Comparison of ENCODE assay signal across 9 mouse cellular contexts in the genomic region with DNA sequence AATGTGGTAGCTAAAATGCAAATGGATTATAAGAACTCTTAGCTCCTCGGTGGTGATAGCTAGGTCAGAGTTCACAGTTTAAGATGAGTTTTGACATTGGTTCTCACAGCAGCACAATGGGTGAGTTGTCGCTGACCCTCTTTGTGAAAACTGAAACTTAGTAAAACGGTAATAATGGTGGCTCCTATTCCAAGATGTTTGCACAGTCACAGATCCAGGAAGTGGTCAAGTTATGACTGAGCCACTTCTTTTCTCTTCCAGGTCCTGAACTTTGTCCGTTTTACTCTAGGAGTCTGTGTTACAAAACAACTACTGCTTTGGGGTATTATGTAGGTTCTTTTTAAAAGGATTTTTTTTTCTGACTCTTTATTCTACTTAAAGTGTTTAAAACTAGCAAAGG. TPM values are rescaled to one million over a fixed set of nuclear protein-coding genes. Genes with fewer than 3 reads are reported as not detected.
A peak's percentile ranks its signal among the peaks of the same experiment; 100 is the strongest.
DNase-seq lines count a peak whose midpoint lies in the region; ATAC-seq and TF ChIP-seq lines count a peak whose summit lies in the region.
"Had no signal": no experiment of that assay in that cellular context is flagged by ENCODE, and none has a peak within 500 bp of the region (broad histone marks: within the 10 kb centered on the region; RNA-seq: fewer than 3 reads in every experiment).

No protein-coding gene starts in this region.

- H3K9me3 ChIP-seq in midbrain, embryonic 10.5 days (replicated peaks), result no peaks in the 10 kb centered on the region
- H3K9me3 ChIP-seq in midbrain, embryonic 13.5 days, result no peaks in the 10 kb centered on the region
- no peaks in the 10 kb centered on the region for H3K9me3 ChIP-seq in limb, embryonic 14.5 days (ENCODE audit: control insufficient read depth, low read length)
- H3K9me3 ChIP-seq in stomach, embryonic 15.5 days, result no peaks in the 10 kb centered on the region

- peak overlapping the region; percentile 97 for H3K4me3 ChIP-seq in gastrocnemius, adult 2 months
- peak overlapping the region; percentile 87; the same call in 1 of the 2 replicates for H3K4me3 ChIP-seq in midbrain, embryonic 10.5 days
- H3K4me3 ChIP-seq in midbrain, embryonic 13.5 days (replicated peaks), result no peak overlapping the region
- H3K4me3 ChIP-seq in limb, embryonic 14.5 days (replicated peaks; ENCODE audit: low read length), result 0 out of 2 replicates have a peak overlapping the region, but pooled peaks have one; percentile 58
- H3K4me3 ChIP-seq in stomach, embryonic 15.5 days (replicated peaks), result peak overlapping the region; percentile 95
- H3K4me3 ChIP-seq: left cerebral cortex, adult 2 months had no signal

- H3K9ac ChIP-seq in midbrain, embryonic 13.5 days (replicated peaks), result no peak overlapping the region
- no peak overlapping the region for H3K9ac ChIP-seq in limb, embryonic 14.5 days (ENCODE audit: low read depth, low read length, severe bottlenecking)
- no peak overlapping the region for H3K9ac ChIP-seq in stomach, embryonic 15.5 days

- no peaks in the 10 kb centered on the region for H3K27me3 ChIP-seq in midbrain, embryonic 10.5 days (ENCODE audit: low read depth, poor library complexity, severe bottlenecking)
- 0 out of 2 replicates have a peak, but pooled peaks cover 2% of the 10 kb centered on the region for H3K27me3 ChIP-seq in midbrain, embryonic 13.5 days
- H3K27me3 ChIP-seq in limb, embryonic 14.5 days (ENCODE audit: control insufficient read depth, insufficient read depth, low read length), result no peaks in the 10 kb centered on the region
- no peaks in the 10 kb centered on the region for H3K27me3 ChIP-seq in stomach, embryonic 15.5 days (replicated peaks)

- H3K4me2 ChIP-seq in midbrain, embryonic 13.5 days (replicated peaks), result no peak overlapping the region
- peak overlapping the region; percentile 61 for H3K4me2 ChIP-seq in limb, embryonic 14.5 days (replicated peaks; ENCODE audit: low read depth, low read length, severe bottlenecking)
- H3K4me2 ChIP-seq in stomach, embryonic 15.5 days, result peak overlapping the region; percentile 61

- H3K4me1 ChIP-seq in midbrain, embryonic 10.5 days, result peaks cover 9% of the 10 kb centered on the region
- H3K4me1 ChIP-seq in midbrain, embryonic 13.5 days (replicated peaks), result peaks cover 7% of the 10 kb centered on the region; the same call in 1 of the 2 replicates
- H3K4me1 ChIP-seq in limb, embryonic 14.5 days (ENCODE audit: control insufficient read depth, insufficient read depth, low read length), result peaks cover 8% of the 10 kb centered on the region; the same call in 1 of the 2 replicates
- H3K4me1 ChIP-seq in stomach, embryonic 15.5 days, result no peaks in the 10 kb centered on the region; the same call in 1 of the 2 replicates

- ATAC-seq in midbrain, embryonic 13.5 days, result no peak
- ATAC-seq in limb, embryonic 14.5 days (ENCODE audit: low FRiP score, low read depth), result no peak
- ATAC-seq in stomach, embryonic 15.5 days (ENCODE audit: insufficient read depth, low FRiP score, low read depth), result no peak

- H3K36me3 ChIP-seq in midbrain, embryonic 10.5 days, result no peaks in the 10 kb centered on the region
- no peaks in the 10 kb centered on the region for H3K36me3 ChIP-seq in midbrain, embryonic 13.5 days
- H3K36me3 ChIP-seq in limb, embryonic 14.5 days (ENCODE audit: control insufficient read depth, insufficient read depth, low read length), result no peaks in the 10 kb centered on the region
- H3K36me3 ChIP-seq in stomach, embryonic 15.5 days, result no peaks in the 10 kb centered on the region

- intact Hi-C loops in gastrocnemius, adult 2 months (cut with DNase I), result loop anchor here (5.0 kb wide), 1 partner anchor 76 kb away; the partner anchor contains the start of gene Sepsecs

- TF ChIP-seq POLR2A in limb, embryonic 14.5 days (IDR thresholded peaks at IDR 0.05; ENCODE audit: borderline replicate concordance, extremely low read depth, insufficient read depth, insufficient read length), result no peak

- 73% methylated on average over 4 of the region's 4 CpGs for WGBS in midbrain, embryonic 10.5 days
- WGBS in midbrain, embryonic 13.5 days, result 72% methylated on average over 4 of the region's 4 CpGs
- WGBS in limb, embryonic 14.5 days, result 80% methylated on average over 4 of the region's 4 CpGs
- 34% methylated on average over 4 of the region's 4 CpGs for whole genome bisulfite sequencing in stomach, embryonic 15.5 days

- no peak overlapping the region for H3K27ac ChIP-seq in gastrocnemius, adult 2 months
- no peak overlapping the region for H3K27ac ChIP-seq in midbrain, embryonic 10.5 days (replicated peaks)
- no peak overlapping the region for H3K27ac ChIP-seq in midbrain, embryonic 13.5 days
- H3K27ac ChIP-seq in limb, embryonic 14.5 days (replicated peaks; ENCODE audit: low read depth, low read length), result no peak overlapping the region
- H3K27ac ChIP-seq in stomach, embryonic 15.5 days, result no peak overlapping the region
- H3K27ac ChIP-seq: left cerebral cortex, adult 2 months had no signal

- TF ChIP-seq CTCF in gastrocnemius, adult 2 months (IDR thresholded peaks at IDR 0.05), result no peak

- DNase-seq in gastrocnemius, adult 2 months, result no peak
- no peak for DNase-seq in gastrocnemius, postnatal 10 days
- no peak for DNase-seq in midbrain, embryonic 10.5 days (ENCODE audit: low spot score)
- DNase-seq in limb, embryonic 14.5 days (ENCODE audit: low spot score), result no peak
- no peak for DNase-seq in adrenal gland, adult 2 months
- no peak for DNase-seq in thymus, postnatal 10 days (ENCODE audit: low spot score in 2 of 2)

RNA-seq across cellular contexts. Expression of gene Pi4k2b, which starts 1.9 kb away (rescaled TPM):
- total RNA-seq in gastrocnemius, adult 2 months (2021), result 1 to 10 TPM; 1.2 TPM
- total RNA-seq in gastrocnemius, postnatal 10 days (2021), result 1 to 10 TPM; 3.7 to 6.4 TPM
- 13.3 and 15.7 TPM in 2 replicates for polyA plus RNA-seq in midbrain, embryonic 10.5 days (2016; fragmentation: Nextera tagmentation; extraction: Ambion mirVana)
- 5.9 and 6.2 TPM in 2 replicates for polyA plus RNA-seq in midbrain, embryonic 13.5 days (2015; fragmentation: Nextera tagmentation; extraction: Ambion mirVana)
- polyA plus RNA-seq in limb, embryonic 14.5 days (2012; rRNA removed), result 23.3 and 27.7 TPM in 2 replicates
- polyA plus RNA-seq in limb, embryonic 14.5 days (2014; fragmentation: Nextera tagmentation; extraction: Ambion mirVana), result 21.9 TPM in 2 replicates
- polyA plus RNA-seq in stomach, embryonic 15.5 days (2015; fragmentation: Nextera tagmentation; extraction: Ambion mirVana), result 25.1 and 26.8 TPM in 2 replicates
- total RNA-seq in adrenal gland, adult 2 months (2021), result 10 to 100 TPM in 1 of 2 experiments, 1 to 10 TPM in 1; 7.7 to 10.7 TPM
- 11.3 and 12.6 TPM in 2 replicates for polyA plus RNA-seq in adrenal gland, adult 2 months (2012; rRNA removed)

RNA-seq across cellular contexts. Expression of gene Zcchc4, which starts 32.0 kb away (rescaled TPM):
- 1 to 10 TPM; 4.2 to 4.7 TPM for total RNA-seq in gastrocnemius, adult 2 months (2021)
- 1 to 10 TPM; 5.5 to 7.5 TPM for total RNA-seq in gastrocnemius, postnatal 10 days (2021)
- 16.7 and 18.1 TPM in 2 replicates for polyA plus RNA-seq in midbrain, embryonic 10.5 days (2016; fragmentation: Nextera tagmentation; extraction: Ambion mirVana)
- polyA plus RNA-seq in midbrain, embryonic 13.5 days (2015; fragmentation: Nextera tagmentation; extraction: Ambion mirVana), result 13.9 and 14.0 TPM in 2 replicates
- 20.8 and 22.5 TPM in 2 replicates for polyA plus RNA-seq in limb, embryonic 14.5 days (2012; rRNA removed)
- 12.0 and 14.2 TPM in 2 replicates for polyA plus RNA-seq in limb, embryonic 14.5 days (2014; fragmentation: Nextera tagmentation; extraction: Ambion mirVana)
- 13.0 and 14.7 TPM in 2 replicates for polyA plus RNA-seq in stomach, embryonic 15.5 days (2015; fragmentation: Nextera tagmentation; extraction: Ambion mirVana)
- total RNA-seq in adrenal gland, adult 2 months (2021), result 10 to 100 TPM in 1 of 2 experiments, 1 to 10 TPM in 1; 9.6 to 12.2 TPM
- polyA plus RNA-seq in adrenal gland, adult 2 months (2012; rRNA removed), result 3.3 and 4.0 TPM in 2 replicates
